Comparison of ENCODE assay signal across 8 mouse cellular contexts in the genomic region with DNA sequence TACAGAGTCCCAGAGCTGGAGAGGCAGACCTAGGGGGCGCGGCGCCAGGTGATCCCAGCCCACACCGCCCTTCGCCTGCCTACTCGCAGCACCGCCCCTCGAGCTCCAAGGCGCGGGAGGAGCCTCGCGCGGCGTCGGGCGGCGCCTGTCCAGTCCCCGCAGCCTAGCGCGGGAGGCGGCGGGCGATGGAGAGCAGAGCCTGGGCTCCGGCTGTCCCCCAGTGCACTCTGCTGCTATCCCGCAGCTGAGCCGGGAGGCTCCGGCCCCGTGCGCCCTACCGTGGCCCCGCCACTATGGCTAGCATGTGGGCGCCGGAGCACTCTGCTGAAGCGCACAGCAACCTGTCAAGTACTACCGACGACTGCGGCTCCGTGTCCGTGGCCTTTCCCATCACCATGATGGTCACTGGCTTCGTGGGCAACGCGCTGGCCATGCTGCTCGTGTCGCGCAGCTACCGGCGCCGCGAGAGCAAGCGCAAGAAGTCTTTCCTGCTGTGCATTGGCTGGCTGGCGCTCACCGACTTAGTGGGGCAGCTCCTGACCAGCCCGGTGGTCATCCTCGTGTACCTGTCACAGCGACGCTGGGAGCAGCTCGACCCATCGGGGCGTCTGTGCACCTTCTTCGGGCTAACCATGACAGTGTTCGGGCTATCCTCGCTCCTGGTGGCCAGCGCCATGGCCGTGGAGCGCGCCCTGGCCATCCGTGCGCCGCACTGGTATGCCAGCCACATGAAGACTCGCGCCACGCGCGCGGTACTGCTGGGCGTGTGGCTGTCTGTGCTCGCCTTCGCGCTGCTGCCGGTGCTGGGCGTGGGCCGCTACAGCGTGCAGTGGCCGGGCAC. TPM values are rescaled to one million over a fixed set of nuclear protein-coding genes. Genes with fewer than 3 reads are reported as not detected.
A peak's percentile ranks its signal among the peaks of the same experiment; 100 is the strongest.
DNase-seq lines count a peak whose midpoint lies in the region; ATAC-seq and TF ChIP-seq lines count a peak whose summit lies in the region.

Ptger3 (plus strand) TSS at position 168 of the 841 bp plus-strand sequence.

- H3K4me2 ChIP-seq in forebrain, embryonic 16.5 days (ENCODE audit: low read length) = peak within 1 kb of the TSS; percentile 88
- H3K4me2 ChIP-seq in intestine, postnatal 0 days (replicated peaks; ENCODE audit: low read depth) = peak within 1 kb of the TSS; percentile 73
- peak within 1 kb of the TSS; percentile 93 for H3K4me2 ChIP-seq in limb, embryonic 14.5 days (replicated peaks; ENCODE audit: low read depth, low read length, severe bottlenecking)
- peak within 1 kb of the TSS; percentile 91 for H3K4me2 ChIP-seq in midbrain, postnatal 0 days (ENCODE audit: low read depth, low read length, poor library complexity, severe bottlenecking)

- peaks cover 28% of the 10 kb centered on the region for H3K27me3 ChIP-seq in forebrain, embryonic 16.5 days (replicated peaks; ENCODE audit: control insufficient read depth, insufficient read depth, low read length)
- peaks cover 25% of the 10 kb centered on the region for H3K27me3 ChIP-seq in intestine, postnatal 0 days (replicated peaks; ENCODE audit: control insufficient read depth, insufficient read depth, low read length)
- peaks cover 33% of the 10 kb centered on the region for H3K27me3 ChIP-seq in limb, embryonic 14.5 days (ENCODE audit: control insufficient read depth, insufficient read depth, low read length)
- peaks cover 19% of the 10 kb centered on the region for H3K27me3 ChIP-seq in midbrain, postnatal 0 days (ENCODE audit: insufficient read depth, low read length)

- no peaks in the 10 kb centered on the region for H3K9me3 ChIP-seq in forebrain, embryonic 16.5 days (ENCODE audit: control insufficient read depth, low read length)
- H3K9me3 ChIP-seq in intestine, postnatal 0 days (ENCODE audit: control insufficient read depth) = no peaks in the 10 kb centered on the region
- H3K9me3 ChIP-seq in limb, embryonic 14.5 days (ENCODE audit: control insufficient read depth, low read length) = no peaks in the 10 kb centered on the region
- no peaks in the 10 kb centered on the region for H3K9me3 ChIP-seq in midbrain, postnatal 0 days (ENCODE audit: low read length)

- H3K36me3 ChIP-seq in forebrain, embryonic 16.5 days (ENCODE audit: control insufficient read depth, insufficient read depth) = no peaks in the 10 kb centered on the region
- H3K36me3 ChIP-seq in intestine, postnatal 0 days (ENCODE audit: control insufficient read depth, insufficient read depth) = no peaks in the 10 kb centered on the region
- H3K36me3 ChIP-seq in limb, embryonic 14.5 days (ENCODE audit: control insufficient read depth, insufficient read depth, low read length) = no peaks in the 10 kb centered on the region
- no peaks in the 10 kb centered on the region for H3K36me3 ChIP-seq in midbrain, postnatal 0 days (ENCODE audit: insufficient read depth, low read length)

- ATAC-seq in forebrain, embryonic 16.5 days = peak; percentile 81
- 0 out of 2 replicates have a peak, but pooled peaks have one; percentile 42 for ATAC-seq in intestine, postnatal 0 days
- ATAC-seq in limb, embryonic 14.5 days (ENCODE audit: low FRiP score, low read depth) = peak; percentile 48
- peak; percentile 79 for ATAC-seq in midbrain, postnatal 0 days (ENCODE audit: low FRiP score)

- 0 out of 2 replicates have a peak, but pooled peaks have one; percentile 24 for TF ChIP-seq CTCF in intestine, postnatal 0 days (IDR thresholded peaks at IDR 0.05; ENCODE audit: low read depth)
- TF ChIP-seq CTCF in midbrain, postnatal 0 days (IDR thresholded peaks at IDR 0.05) = no peak

- H3K4me1 ChIP-seq in forebrain, embryonic 16.5 days (replicated peaks; ENCODE audit: control insufficient read depth, insufficient read depth, low read length) = peaks cover 13% of the 10 kb centered on the region
- H3K4me1 ChIP-seq in intestine, postnatal 0 days (replicated peaks; ENCODE audit: control insufficient read depth, insufficient read depth, low read length) = no peaks in the 10 kb centered on the region
- H3K4me1 ChIP-seq in limb, embryonic 14.5 days (ENCODE audit: control insufficient read depth, insufficient read depth, low read length) = peaks cover 10% of the 10 kb centered on the region; the same call in 1 of the 2 replicates
- no peaks in the 10 kb centered on the region for H3K4me1 ChIP-seq in midbrain, postnatal 0 days (ENCODE audit: insufficient read depth, low read length)

- TF ChIP-seq POLR2A in limb, embryonic 14.5 days (IDR thresholded peaks at IDR 0.05; ENCODE audit: borderline replicate concordance, extremely low read depth, insufficient read depth, insufficient read length) = no peak

- peak within 1 kb of the TSS; percentile 56 for H3K4me3 ChIP-seq in forebrain, embryonic 16.5 days (replicated peaks; ENCODE audit: low read length)
- peak within 1 kb of the TSS; percentile 44 for H3K4me3 ChIP-seq in intestine, postnatal 0 days (ENCODE audit: low read depth, low read length)
- peak within 1 kb of the TSS; percentile 47 for H3K4me3 ChIP-seq in limb, embryonic 14.5 days (replicated peaks; ENCODE audit: low read length)
- peak within 1 kb of the TSS; percentile 55 for H3K4me3 ChIP-seq in midbrain, postnatal 0 days (ENCODE audit: low read depth, low read length)

- peak within 1 kb of the TSS; percentile 50 for H3K9ac ChIP-seq in forebrain, embryonic 16.5 days (replicated peaks; ENCODE audit: low read depth, low read length)
- peak within 1 kb of the TSS; percentile 17; the same call in 1 of the 2 replicates for H3K9ac ChIP-seq in intestine, postnatal 0 days (ENCODE audit: low read depth, low read length)
- H3K9ac ChIP-seq in limb, embryonic 14.5 days (ENCODE audit: low read depth, low read length, severe bottlenecking) = peak within 1 kb of the TSS; percentile 40
- H3K9ac ChIP-seq in midbrain, postnatal 0 days (replicated peaks; ENCODE audit: low read length, poor library complexity, severe bottlenecking) = peak within 1 kb of the TSS; percentile 34

- WGBS in forebrain, embryonic 16.5 days = under 1% methylated on average over 81 of the region's 84 CpGs
- whole genome bisulfite sequencing in intestine, postnatal 0 days = under 1% methylated on average over 84 of the region's 84 CpGs
- WGBS in limb, embryonic 14.5 days = 2% methylated on average over 68 of the region's 84 CpGs
- WGBS in midbrain, postnatal 0 days = 1% methylated on average over 74 of the region's 84 CpGs

- peak; percentile 86 for DNase-seq in heart, adult 11 months
- DNase-seq in heart, adult 9 months (ENCODE audit: low spot score in 2 of 2) = no peak
- peak; percentile 50 to 65 for DNase-seq in adrenal gland, postnatal 36 days
- peak; percentile 51 for DNase-seq in limb, embryonic 14.5 days (ENCODE audit: low spot score)
- DNase-seq in midbrain, postnatal 0 days (ENCODE audit: low spot score) = peak; percentile 19
- peak; percentile 47 for DNase-seq in thymus, postnatal 14 days

- H3K27ac ChIP-seq in forebrain, embryonic 16.5 days (ENCODE audit: low read length) = no peak within 1 kb of the TSS
- no peak within 1 kb of the TSS for H3K27ac ChIP-seq in intestine, postnatal 0 days (ENCODE audit: low read depth, low read length)
- H3K27ac ChIP-seq in limb, embryonic 14.5 days (replicated peaks; ENCODE audit: low read depth, low read length) = no peak within 1 kb of the TSS
- H3K27ac ChIP-seq in midbrain, postnatal 0 days (ENCODE audit: low read depth, low read length) = no peak within 1 kb of the TSS

RNA-seq across cellular contexts. Expression of gene Ptger3, which starts in this region (rescaled TPM):
- total RNA-seq in adrenal gland, postnatal 36 days (2021) = 10 to 100 TPM; 15.4 to 28.2 TPM
- polyA plus RNA-seq in forebrain, embryonic 16.5 days (2015; fragmentation: Nextera tagmentation; extraction: Ambion mirVana) = 3.8 and 4.3 TPM in 2 replicates
- polyA plus RNA-seq in intestine, postnatal 0 days (2015; fragmentation: Nextera tagmentation; extraction: Ambion mirVana) = 8.6 and 8.7 TPM in 2 replicates
- 3.7 and 4.7 TPM in 2 replicates for polyA plus RNA-seq in limb, embryonic 14.5 days (2012; rRNA removed)
- polyA plus RNA-seq in limb, embryonic 14.5 days (2014; fragmentation: Nextera tagmentation; extraction: Ambion mirVana) = 8.6 and 9.6 TPM in 2 replicates
- 9.4 and 10.1 TPM in 2 replicates for total RNA-seq in midbrain, postnatal 0 days (2014; rRNA removed)
- polyA plus RNA-seq in midbrain, postnatal 0 days (2015; fragmentation: Nextera tagmentation; extraction: Ambion mirVana) = 6.6 and 7.8 TPM in 2 replicates

Comparison
In these comparisons a context has a peak if more than half of its experiments do, and no peak if none do; other contexts are left out.
1. DNase-seq: peak in heart, adult 11 months (single experiment), adrenal gland, postnatal 36 days (2 of 2), limb, embryonic 14.5 days (single experiment), midbrain, postnatal 0 days (single experiment) and thymus, postnatal 14 days (single experiment); none in heart, adult 9 months (0 of 2).
2. Peak in every context shown above with its lines, with median percentiles within 50 percentile points of each other: ATAC-seq, H3K4me2 ChIP-seq, H3K4me3 ChIP-seq and H3K9ac ChIP-seq.